Mouse (Mus musculus): Measurements from ENCODE around the gene Tsnax.
A peak's percentile ranks its signal among the peaks of the same experiment; 100 is the strongest.

Tsnax gene

DNA sequence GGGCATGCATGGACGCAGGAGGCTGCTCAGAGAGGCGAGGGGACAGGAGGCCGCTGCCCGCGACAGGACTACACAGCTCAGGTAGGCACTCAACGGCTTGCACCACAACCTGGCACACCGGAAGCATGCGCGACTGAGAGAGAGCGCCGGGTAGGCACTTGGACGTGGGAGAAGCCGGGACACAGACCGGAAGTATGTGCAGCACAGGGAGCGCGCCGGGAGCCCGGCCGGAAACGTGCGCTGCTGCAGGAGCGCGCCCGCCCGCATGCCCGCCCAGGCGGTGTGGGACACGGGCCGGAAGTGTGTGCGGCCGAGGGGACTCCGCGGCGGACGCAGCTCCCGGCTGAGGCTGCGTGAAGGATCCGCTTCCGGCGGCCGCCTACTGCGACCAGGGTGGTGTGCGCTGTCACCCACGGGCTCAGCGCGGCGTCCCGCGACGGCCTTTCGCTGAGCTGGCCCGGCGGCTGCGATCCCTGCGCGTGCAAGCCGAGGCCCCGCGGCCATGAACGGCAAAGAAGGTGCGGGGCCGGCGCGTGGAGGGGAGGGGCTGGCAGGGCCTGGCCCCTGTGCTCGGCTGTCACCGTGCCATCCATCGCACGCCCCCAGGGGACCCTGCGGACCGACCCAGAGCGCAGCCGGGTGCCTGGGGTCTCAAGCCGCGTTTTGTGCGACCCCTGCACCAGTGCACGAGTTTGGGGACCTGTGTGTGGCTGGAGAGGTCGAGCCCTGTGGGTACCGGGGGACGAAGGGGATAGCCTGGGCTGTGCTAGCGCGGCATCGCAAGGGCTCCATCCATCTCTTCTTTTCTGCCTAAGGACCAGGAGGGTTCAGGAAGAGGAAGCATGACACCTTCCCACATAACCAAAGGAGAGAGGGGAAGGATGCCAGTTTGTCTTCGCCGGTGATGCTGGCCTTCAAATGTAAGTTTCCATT, at the start of gene Tsnax:
Gene Tsnax (plus strand): TSS at position 303 of the 933 bp plus-strand sequence.
- DNase-seq: peak; percentile 89

GRCm38 (mm10) chr8:124963246-124963645, 49.6 kb upstream of the Tsnax start:
- DNase-seq: no peak

- no peak for DNase-seq
Measured at GRCm38 (mm10) chr8:124964966-124965365, 47.8 kb upstream of the Tsnax start.

- DNase-seq: no peak
Measured at GRCm38 (mm10) chr8:124970312-124970933, 42.4 kb upstream of the Tsnax start.

- DNase-seq: no peak
Measured at GRCm38 (mm10) chr8:124973221-124973620, 39.6 kb upstream of the Tsnax start.

DNA sequence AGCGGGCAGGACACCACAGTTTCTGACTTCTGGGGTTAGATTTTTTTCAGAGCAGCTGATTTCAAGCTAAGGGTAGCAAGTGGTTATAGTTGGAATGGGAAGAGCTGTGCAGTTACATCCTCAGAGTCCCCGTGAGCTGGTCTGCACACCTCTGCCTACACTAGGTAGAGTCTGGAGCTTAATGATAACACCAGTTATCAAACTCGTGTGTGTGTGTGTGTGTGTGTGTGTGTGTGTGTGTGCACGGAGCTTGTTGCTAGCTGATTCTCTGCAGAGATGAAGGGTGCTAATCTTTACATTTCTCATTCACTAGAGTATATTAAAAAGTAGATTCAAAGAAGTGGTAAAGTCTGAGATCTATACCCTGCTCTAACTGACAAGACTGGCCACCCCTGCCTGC, 38.5 kb upstream of the Tsnax start:
- DNase-seq: no peak

DNA sequence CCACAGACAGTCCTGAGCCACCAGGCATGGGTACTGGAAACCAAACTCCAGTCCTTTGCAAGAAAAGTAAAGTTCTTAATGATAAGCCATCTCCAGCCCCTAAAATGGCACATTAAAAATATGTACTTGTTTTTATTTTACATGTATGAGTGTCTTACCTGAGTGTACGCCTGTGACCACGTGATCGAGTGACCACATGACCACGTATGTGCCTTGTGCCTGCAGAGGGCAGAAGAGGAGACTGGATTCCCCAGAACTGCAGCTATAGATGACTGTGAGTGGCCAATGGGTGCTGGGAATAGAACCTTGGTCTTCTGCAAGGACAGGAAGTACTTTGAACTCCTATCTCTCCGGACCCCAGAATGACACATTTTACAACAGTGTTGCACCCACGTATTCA, 36.6 kb upstream of the Tsnax start:
- DNase-seq: no peak

- no peak for DNase-seq
Measured at GRCm38 (mm10) chr8:124978026-124978425, 34.8 kb upstream of the Tsnax start.

DNA sequence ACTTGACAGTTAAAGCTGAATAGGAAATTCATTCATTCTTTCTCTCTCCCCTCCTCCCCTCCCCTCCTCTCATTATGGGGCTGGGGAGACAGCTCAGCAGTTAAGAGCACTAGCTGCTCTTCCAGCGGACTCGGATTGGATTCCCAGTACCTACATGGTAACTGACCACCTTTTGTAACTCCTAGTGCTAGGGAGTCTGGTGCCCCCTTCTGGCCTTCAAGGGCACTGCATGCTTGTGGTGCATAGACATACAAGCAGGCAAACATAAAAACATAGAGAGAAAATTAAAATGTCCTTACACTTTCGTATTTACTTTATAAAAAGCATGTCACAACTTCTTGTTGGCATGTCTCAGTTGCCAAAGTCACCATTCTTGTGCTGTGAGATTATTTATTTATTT, 32.8 kb upstream of the Tsnax start:
- DNase-seq: no peak

GRCm38 (mm10) chr8:124980828-124981227, 32.0 kb upstream of the Tsnax start:
- DNase-seq: no peak

- DNase-seq: no peak
Measured at GRCm38 (mm10) chr8:124990923-124991667, 21.7 kb upstream of the Tsnax start.

- no peak for DNase-seq
Measured at GRCm38 (mm10) chr8:124991668-124991926, 21.2 kb upstream of the Tsnax start.

- DNase-seq: no peak
Measured at GRCm38 (mm10) chr8:124995776-124996175, 17.0 kb upstream of the Tsnax start.

DNA sequence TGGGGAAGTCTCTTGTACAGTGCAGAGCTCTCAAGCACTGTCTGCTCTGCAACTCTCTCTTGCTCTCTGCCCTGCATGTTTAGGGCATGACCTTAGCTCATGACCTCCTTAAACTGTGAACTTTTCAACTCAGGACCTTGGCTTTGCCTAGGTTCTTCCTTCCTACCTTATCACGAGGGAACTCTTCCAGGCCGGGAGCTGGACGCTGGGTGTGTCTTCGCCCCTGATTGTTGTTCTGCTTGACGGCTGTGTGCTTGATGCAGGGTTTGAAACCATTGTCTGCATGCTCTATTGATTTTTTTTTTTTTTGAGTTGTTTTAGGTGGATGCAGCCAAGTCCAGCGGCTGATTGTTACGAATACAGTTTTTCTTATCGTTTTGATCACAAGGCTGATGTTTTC, 11.3 kb downstream of the Tsnax start:
- DNase-seq: no peak

GRCm38 (mm10) chr8:125027211-125027610, 14.4 kb downstream of the Tsnax start:
- DNase-seq: no peak

DNA sequence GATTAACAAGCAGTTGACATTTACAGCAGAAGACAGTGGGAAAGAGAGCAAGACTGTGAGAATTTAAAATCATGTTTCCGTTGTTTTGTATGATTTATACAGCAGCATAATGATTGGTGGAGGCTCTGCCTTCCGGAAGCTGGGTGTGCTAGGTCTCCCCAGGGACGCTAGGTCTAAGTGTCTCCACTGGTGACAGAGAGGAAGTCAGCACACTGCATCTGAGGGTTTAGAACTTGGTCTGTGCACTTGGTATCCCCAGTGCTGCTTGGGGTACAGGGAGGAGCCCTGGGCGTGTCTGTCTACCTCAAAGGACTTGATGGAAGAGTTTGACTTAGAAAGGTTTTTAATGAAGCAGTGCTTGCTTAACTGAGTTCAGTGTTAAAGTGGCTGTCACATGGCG, 16.0 kb downstream of the Tsnax start:
- no peak for DNase-seq

GRCm38 (mm10) chr8:125031276-125031675, 18.5 kb downstream of the Tsnax start:
- no peak for DNase-seq

GRCm38 (mm10) chr8:125034669-125035068, 21.9 kb downstream of the Tsnax start:
- peak; percentile 90 for DNase-seq

GRCm38 (mm10) chr8:125037081-125037480, 24.3 kb downstream of the Tsnax start:
- no peak for DNase-seq

GRCm38 (mm10) chr8:125038731-125039130, 25.9 kb downstream of the Tsnax start:
- DNase-seq: no peak

DNA sequence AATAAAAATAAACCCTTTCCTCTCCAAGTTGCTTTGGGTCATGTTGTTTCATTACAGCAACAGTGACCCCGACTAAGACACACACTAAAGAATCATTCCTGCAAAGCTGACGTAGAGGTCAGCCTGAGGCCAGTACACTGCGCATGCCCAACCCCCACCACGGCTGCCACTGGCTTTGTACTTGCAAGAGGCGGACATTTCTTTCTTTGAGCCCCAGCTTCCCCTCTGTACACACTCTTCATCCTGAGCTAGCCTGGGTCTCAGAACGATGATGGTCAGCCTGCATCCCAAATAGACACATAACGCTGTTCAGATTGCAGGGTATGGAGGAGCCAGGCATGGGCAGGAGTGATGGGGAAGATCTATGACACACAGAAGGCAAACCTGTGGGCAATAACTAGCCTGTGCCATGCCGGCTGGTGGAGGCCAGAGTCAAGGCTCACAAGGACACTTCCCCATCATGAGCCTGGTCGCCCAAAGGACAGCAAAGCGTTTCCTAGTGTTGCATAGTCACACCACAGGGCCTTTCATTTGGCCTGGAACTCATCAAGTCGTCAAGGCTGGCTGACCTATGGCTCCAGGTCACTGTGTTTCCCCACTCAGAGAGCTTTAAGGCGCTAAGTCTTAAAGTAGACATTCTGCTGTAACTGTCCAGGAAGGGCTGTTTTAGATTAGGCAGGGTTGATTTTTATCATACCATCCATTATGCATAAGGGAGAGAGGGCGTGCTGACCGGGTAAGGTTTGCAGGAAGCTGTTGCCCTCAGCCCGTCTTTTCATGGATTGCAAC, 28.0 kb downstream of the Tsnax start:
- no peak for DNase-seq

GRCm38 (mm10) chr8:125041496-125041895, 28.7 kb downstream of the Tsnax start:
- DNase-seq: no peak

DNA sequence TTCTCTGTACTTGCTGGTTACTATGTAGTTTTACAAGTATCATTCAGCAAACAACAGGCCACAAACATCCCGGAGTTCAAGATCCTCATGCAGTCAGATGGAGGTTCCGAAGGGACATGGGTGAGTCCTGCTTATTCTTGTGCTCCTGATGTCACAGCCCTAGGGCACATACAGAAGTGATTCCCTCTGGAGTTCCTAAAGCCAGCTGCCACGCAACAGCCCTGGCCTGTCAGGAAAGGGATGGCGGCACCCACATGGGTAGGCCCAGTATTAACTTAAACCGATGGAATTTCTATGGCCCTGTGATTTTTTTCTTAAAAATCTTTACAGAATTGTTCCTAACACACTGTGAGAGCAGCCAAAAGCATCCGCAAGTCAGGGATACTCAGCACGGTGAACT, 30.6 kb downstream of the Tsnax start:
- no peak for DNase-seq
